Mouse (Mus musculus) thymus, adult 2 months (tissue): ENCODE results near the gene Prkaa1. TPM values are rescaled to one million over a fixed set of nuclear protein-coding genes. Genes with fewer than 3 reads are reported as not detected.
A peak's percentile ranks its signal among the peaks of the same experiment; 100 is the strongest.

Experiments
- DNase-seq: peaks from one replicate; pipeline ENCODE4 v3.0.0; 2021
- H3K27ac ChIP-seq: fragments of 200-500 bp; 2 replicates; pipeline ENCODE4 v1.5.1; 2012; ENCODE audit warnings: low read length, control low read depth; ENCODE audit not compliant: control insufficient read depth, insufficient read depth
- H3K27me3 ChIP-seq: fragments of 200-500 bp; 2 replicates; pipeline ENCODE4 v1.6.1; 2012; ENCODE audit warnings: mild to moderate bottlenecking, low read length, moderate library complexity, mixed read lengths; ENCODE audit not compliant: control insufficient read depth, insufficient read depth
- H3K36me3 ChIP-seq: fragments of 200-500 bp; 2 replicates; pipeline ENCODE4 v1.6.1; 2012; ENCODE audit warnings: mild to moderate bottlenecking, low read length, moderate library complexity; ENCODE audit not compliant: control insufficient read depth, insufficient read depth
- H3K4me1 ChIP-seq: fragments of 200-500 bp; replicated peaks from 2 replicates; pipeline ENCODE4 v1.6.1; 2012; ENCODE audit warnings: low read length; ENCODE audit not compliant: control insufficient read depth, insufficient read depth
- H3K4me3 ChIP-seq: fragments of 200-500 bp; 2 replicates; pipeline ENCODE4 v1.5.1; 2012; ENCODE audit warnings: mild to moderate bottlenecking, low read length, control low read depth, moderate library complexity; ENCODE audit not compliant: control insufficient read depth, insufficient read depth
- CTCF ChIP-seq: fragments of 200-500 bp; IDR thresholded peaks from 2 replicates; pipeline ENCODE4 v1.5.1; 2012; ENCODE audit warnings: mild to moderate bottlenecking, control low read depth, low read length, moderate library complexity, borderline replicate concordance; ENCODE audit not compliant: control insufficient read depth, poor library complexity, insufficient read depth; ENCODE audit errors: extremely low read depth
- POLR2A ChIP-seq: fragments of 200-500 bp; IDR thresholded peaks from 2 replicates; pipeline ENCODE4 v1.6.1; 2012; ENCODE audit warnings: mild to moderate bottlenecking, low read length, control low read depth, moderate library complexity; ENCODE audit not compliant: control insufficient read depth, poor library complexity, insufficient read depth; ENCODE audit errors: extremely low read depth
- WGBS: fragments of 180-500 bp; shearing (Covaris S2); methylation state at CpG from one replicate; pipeline ENCODE4 v1.1.7; 2018; 5-methylcytosine and 5-hydroxymethylcytosine counted together
- polyA plus RNA-seq: library from polyadenylated mRNA; depleted of rRNA; stranded (reverse); fragments of >200 nt; gene quantifications from 2 replicates; pipeline ENCODE4 v1.2.3, GENCODE M21; 2012

The Prkaa1 gene
- polyA plus RNA-seq, 1 experiment, result 4.7 TPM

DNA sequence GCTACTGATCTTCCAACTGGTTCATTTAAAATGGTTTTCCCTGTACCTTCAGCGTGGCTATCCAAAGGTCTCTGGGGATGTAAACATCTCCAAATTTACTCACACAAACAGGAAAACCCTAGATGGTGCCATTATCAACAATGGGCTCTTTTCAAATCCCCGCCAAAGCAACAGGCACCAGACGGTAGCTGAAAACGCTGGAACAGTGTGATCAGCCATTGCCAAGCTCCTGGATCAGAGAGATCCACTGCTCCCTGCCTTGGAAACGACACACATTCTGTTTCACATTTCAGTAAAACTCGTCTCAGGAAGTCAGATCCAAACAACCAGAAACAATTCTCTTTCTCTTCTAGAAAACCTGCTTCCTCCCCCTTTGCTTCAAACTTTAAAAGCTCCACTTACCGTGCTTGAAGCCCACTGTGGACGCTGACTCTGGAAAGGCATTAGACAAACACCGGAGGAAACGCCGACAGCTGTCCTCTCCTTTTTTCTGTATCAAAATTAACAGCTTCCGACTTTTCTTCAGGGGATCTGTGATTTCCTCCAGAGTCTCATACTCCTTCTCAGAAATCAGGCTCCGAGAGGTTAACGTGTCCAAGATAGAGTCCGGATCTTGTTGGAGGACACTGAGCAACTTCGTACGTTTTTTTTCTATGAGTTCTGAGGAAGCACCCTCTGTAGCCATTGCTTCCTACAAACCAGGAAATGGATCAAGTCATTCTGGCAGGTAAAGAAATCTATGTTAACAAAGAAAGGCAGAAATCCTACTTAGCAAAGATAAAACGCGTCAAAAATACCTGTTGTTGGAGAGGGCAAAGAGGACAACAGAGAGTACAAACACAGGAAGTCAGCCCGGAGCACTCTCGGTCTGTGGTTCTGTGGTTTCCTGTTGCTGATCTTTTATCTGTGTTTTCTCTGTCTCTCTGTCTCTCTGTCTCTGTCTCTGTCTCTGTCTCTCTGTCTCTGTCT is 35.7 kb upstream of the Prkaa1 start, which contains the start of gene Card6:
Gene Card6 (minus strand): TSS at position 854 of the 969 bp plus-strand sequence.
- no peaks in the 10 kb centered on the region for H3K27me3 ChIP-seq
- no peak for TF ChIP-seq POLR2A
- no peak for TF ChIP-seq CTCF
- H3K27ac ChIP-seq, result peak within 1 kb of the TSS; percentile 77
- H3K4me3 ChIP-seq, result peak within 1 kb of the TSS; percentile 45
- peak; percentile 79 for DNase-seq
- peaks cover 10% of the 10 kb centered on the region for H3K4me1 ChIP-seq
- H3K36me3 ChIP-seq, result no peaks in the 10 kb centered on the region
- 3% methylated on average over 21 of the region's 21 CpGs for WGBS

DNA sequence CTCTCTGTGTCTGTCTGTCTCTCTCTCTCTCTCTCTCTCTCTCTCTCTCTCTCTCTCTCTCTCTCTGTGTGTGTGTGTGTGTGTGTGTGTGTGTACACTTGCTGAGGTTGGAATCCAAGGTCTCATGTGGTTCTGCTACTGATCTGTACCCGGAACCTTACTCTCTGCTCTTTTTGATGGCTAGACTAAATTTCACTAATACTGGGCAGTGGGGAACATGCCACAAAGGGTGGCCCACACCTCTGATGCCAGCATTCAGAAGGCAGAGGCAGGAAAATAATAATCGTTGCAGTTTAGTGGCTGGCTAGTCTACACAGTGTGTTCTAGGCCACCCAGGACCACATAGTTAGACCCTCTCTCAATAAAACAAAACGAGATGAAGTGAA is 35.0 kb upstream of the Prkaa1 start:
- TF ChIP-seq CTCF, result no peak
- TF ChIP-seq POLR2A, result no peak
- no peaks in the 10 kb centered on the region for H3K36me3 ChIP-seq
- no peak overlapping the region for H3K27ac ChIP-seq
- DNase-seq, result peak; percentile 13
- 25% methylated on average over 3 of the region's 3 CpGs for WGBS
- H3K4me1 ChIP-seq, result peaks cover 10% of the 10 kb centered on the region
- no peak overlapping the region for H3K4me3 ChIP-seq
- H3K27me3 ChIP-seq, result no peaks in the 10 kb centered on the region

DNA sequence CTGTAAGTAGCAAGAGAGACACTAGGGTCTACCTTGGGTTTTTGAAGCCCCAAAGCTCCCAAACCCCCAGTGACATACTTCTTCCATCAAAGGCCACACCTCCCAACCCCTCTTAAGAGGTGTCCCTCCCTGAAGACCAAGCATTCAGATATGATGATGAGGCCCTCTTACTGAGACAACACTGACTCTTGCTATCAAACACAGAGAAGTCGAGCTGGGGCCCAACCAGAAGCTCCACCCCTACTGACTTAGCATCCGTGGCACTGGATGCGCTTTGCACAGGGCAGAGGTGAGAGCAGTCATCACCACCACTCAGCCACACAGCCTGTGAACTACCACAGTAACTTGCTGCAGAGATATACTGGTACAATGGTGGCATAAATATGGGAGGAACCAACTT is 31.0 kb upstream of the Prkaa1 start:
- TF ChIP-seq CTCF (no peak), POLR2A (no peak)
- Histone ChIP-seq H3K4me1 (peaks cover 13% of the 10 kb centered on the region), H3K27ac (no peak overlapping the region), H3K27me3 (no peaks in the 10 kb centered on the region), H3K36me3 (peaks cover 3% of the 10 kb centered on the region; the same call in 1 of the 2 replicates), H3K4me3 (no peak overlapping the region)
- DNase-seq, result no peak
- 90% methylated on average over 3 of the region's 3 CpGs for WGBS

DNA sequence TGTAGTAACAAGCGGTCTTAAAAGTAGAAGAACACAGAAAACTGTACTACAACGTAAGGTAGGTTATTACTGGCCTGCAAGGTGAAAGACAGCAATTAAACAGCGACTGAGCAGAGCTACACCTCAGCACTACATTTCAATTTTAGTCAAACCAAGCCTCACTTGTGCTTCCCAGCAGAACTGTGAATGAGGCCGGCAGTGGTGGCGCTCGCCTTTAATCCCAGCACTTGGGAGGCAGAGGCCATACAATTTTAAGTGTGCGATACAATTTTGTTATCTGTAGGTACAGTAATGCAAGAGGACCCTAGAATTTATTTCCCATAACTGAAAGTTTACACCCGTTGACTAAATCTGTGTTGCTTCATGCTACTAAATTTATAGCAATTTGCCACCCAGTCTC is 28.5 kb upstream of the Prkaa1 start:
- no peak for DNase-seq
- Histone ChIP-seq H3K4me3 (no peak overlapping the region), H3K36me3 (peaks cover 28% of the 10 kb centered on the region), H3K27ac (no peak overlapping the region), H3K27me3 (no peaks in the 10 kb centered on the region), H3K4me1 (peaks cover 6% of the 10 kb centered on the region)
- TF ChIP-seq POLR2A (no peak), CTCF (no peak)
- WGBS, result 84% methylated on average over 8 of the region's 8 CpGs

DNA sequence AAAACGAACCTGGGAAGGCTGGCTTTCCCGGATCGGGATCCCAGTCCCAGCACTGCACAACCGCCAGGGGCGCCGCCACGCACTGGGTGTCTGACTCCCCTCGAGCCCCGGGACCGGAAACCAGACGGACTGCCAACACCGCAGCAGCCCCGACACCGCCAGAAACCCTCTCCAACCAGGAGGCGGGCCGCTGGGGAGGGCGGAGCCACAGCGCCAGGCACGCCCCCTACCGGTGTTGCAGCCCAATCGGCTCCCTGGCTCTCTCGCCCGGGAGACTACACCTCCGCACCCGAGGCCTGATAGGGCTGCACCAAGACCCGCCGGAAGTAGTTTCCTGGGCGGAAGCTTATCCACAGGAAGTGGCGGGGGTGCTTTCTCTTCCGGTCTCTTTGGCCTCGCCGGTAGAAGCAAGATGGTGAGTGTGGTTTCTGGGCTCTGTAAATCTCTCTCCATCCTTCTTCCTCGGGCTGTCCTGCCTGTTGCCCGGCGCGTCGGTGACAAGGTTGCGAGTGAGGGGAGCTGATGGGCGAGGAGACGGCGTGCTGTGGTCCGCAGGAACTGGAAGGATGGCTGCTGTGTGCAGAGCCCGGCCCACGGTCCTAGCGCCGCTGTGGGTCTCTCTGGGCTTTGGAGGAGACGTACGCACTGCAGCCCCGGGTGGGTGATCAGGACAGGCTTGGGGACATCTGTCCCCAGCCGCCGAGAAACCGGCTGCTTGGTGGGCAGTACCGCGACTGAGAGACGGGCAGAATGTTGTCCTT is 27.2 kb upstream of the Prkaa1 start, which contains the start of gene Rpl37:
Gene Rpl37 (plus strand): TSS at position 376 of the 761 bp plus-strand sequence.
- H3K4me1 ChIP-seq, result peaks cover 6% of the 10 kb centered on the region
- peak; percentile 84 for TF ChIP-seq POLR2A
- TF ChIP-seq CTCF, result peak; percentile 85
- under 1% methylated on average over 55 of the region's 55 CpGs for WGBS
- DNase-seq, result peak; percentile 98
- peaks cover 40% of the 10 kb centered on the region for H3K36me3 ChIP-seq
- no peaks in the 10 kb centered on the region for H3K27me3 ChIP-seq
- H3K27ac ChIP-seq, result peak within 1 kb of the TSS; percentile 43
- H3K4me3 ChIP-seq, result peak within 1 kb of the TSS; percentile 80

DNA sequence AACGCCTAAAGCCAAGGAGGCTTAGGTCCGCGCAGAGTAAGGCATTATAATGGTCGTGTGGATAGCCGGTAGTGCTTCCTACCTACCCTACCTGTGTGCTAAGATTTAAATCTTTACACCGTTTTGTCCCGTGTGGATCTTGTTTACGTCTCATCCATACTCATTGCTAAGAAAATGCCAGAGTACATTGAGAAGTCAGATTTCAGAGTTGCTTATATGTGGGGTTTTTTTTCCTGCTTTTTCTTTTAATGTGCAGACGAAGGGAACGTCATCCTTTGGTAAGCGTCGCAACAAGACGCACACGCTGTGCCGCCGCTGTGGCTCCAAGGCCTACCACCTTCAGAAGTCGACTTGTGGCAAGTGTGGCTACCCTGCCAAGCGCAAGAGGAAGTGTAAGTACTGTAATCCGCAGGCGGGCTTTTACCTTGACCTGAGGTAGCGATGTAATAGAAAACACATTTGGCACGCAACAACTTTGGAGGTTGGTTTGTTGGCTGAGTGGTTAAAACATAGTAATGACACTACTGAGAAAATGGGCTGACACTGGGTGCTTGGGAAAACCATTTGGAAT is 26.5 kb upstream of the Prkaa1 start:
- Histone ChIP-seq H3K4me1 (peaks cover 6% of the 10 kb centered on the region), H3K27me3 (no peaks in the 10 kb centered on the region), H3K27ac (peak overlapping the region; percentile 43), H3K36me3 (peaks cover 46% of the 10 kb centered on the region), H3K4me3 (peak overlapping the region; percentile 80)
- WGBS, result under 1% methylated on average over 22 of the region's 22 CpGs
- DNase-seq, result peak; percentile 16
- TF ChIP-seq POLR2A, result no peak
- no peak for TF ChIP-seq CTCF
